Comparison of ENCODE assay signal across 8 mouse cellular contexts in the genomic region with DNA sequence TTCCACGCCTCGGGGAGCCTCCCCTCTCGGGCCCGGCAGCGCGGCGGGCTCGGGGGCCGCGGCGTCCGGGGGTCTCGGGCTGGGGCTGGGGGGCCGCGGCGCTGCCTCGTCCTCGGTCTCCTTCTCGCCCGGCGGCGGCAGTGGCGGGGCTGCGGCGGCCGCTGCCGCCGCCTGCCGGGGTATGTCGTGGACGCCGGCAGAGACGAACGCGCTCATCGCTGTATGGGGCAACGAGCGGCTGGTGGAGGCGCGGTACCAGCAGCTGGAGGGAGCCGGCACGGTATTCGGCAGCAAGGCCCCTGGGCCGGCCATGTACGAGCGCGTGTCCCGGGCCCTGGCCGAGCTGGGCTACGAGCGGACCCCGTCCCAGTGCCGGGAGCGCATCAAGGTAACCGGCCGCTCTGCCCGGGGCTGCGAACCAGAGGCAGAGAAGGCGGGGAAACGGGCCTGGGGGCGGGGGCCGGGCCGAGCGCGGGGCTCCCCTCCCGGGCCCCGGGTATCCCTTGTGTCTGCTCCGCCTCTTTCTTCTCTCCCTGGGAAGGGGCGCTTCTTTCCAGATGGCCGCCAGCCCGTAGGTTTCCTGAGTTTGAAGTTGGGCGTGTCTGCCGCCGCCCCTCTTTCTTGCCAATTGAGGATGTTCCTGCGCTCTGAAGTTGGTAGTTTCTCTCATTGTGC. TPM values are rescaled to one million over a fixed set of nuclear protein-coding genes. Genes with fewer than 3 reads are reported as not detected.
DNase-seq lines count a peak whose midpoint lies in the region; ATAC-seq and TF ChIP-seq lines count a peak whose summit lies in the region.

No protein-coding gene starts in this region.

- H3K4me2 ChIP-seq in liver, embryonic 11.5 days: peak overlapping the region; percentile 93
- H3K4me2 ChIP-seq in myocyte (ENCODE audit: low read depth): peak overlapping the region; percentile 91

- no peaks in the 10 kb centered on the region for H3K9me3 ChIP-seq in embryonic facial prominence, embryonic 10.5 days
- no peaks in the 10 kb centered on the region for H3K9me3 ChIP-seq in liver, embryonic 11.5 days (ENCODE audit: control insufficient read depth, low read length)

- DNase-seq in 416B (ENCODE audit: low read depth): peak; percentile 80
- DNase-seq in adrenal gland, postnatal 10 days: peak; percentile 64
- DNase-seq in embryonic facial prominence, embryonic 10.5 days (ENCODE audit: low spot score): peak; percentile 84
- peak; percentile 45 to 49 for DNase-seq in heart, adult 18-20 months
- peak; percentile 24 for DNase-seq in kidney, adult 11 months
- peak; percentile 70 for DNase-seq in liver, embryonic 11.5 days (ENCODE audit: low spot score)
- peak; percentile 39 for DNase-seq in splenic B cell, adult 2 months (ENCODE audit: low read depth, low spot score)

- peak overlapping the region; percentile 77 for H3K4me3 ChIP-seq in embryonic facial prominence, embryonic 10.5 days
- H3K4me3 ChIP-seq in liver, embryonic 11.5 days (ENCODE audit: low read depth, low read length): peak overlapping the region; percentile 100
- H3K4me3 ChIP-seq in myocyte: peak overlapping the region; percentile 73

- H3K27ac ChIP-seq in embryonic facial prominence, embryonic 10.5 days (replicated peaks): peak overlapping the region; percentile 97
- H3K27ac ChIP-seq in liver, embryonic 11.5 days (ENCODE audit: low read depth, low read length): peak overlapping the region; percentile 97

- peak; percentile 62 for ATAC-seq in liver, embryonic 11.5 days (replicated peaks; ENCODE audit: low FRiP score)

- H3K27me3 ChIP-seq in embryonic facial prominence, embryonic 10.5 days (replicated peaks; ENCODE audit: low read depth, poor library complexity, severe bottlenecking): no peaks in the 10 kb centered on the region
- no peaks in the 10 kb centered on the region for H3K27me3 ChIP-seq in liver, embryonic 11.5 days (replicated peaks; ENCODE audit: control insufficient read depth, insufficient read depth, low read length)
- H3K27me3 ChIP-seq in myocyte (ENCODE audit: control insufficient read depth, insufficient read depth, insufficient read length): no peaks in the 10 kb centered on the region
- H3K27me3 ChIP-seq in splenic B cell, adult 2 months (ENCODE audit: control insufficient read depth, insufficient read depth, low read length, poor library complexity, severe bottlenecking): no peaks in the 10 kb centered on the region

- H3K4me1 ChIP-seq in embryonic facial prominence, embryonic 10.5 days: peaks cover 28% of the 10 kb centered on the region
- peaks cover 14% of the 10 kb centered on the region for H3K4me1 ChIP-seq in liver, embryonic 11.5 days (replicated peaks; ENCODE audit: control insufficient read depth, insufficient read depth, low read length)

- peaks cover 45% of the 10 kb centered on the region for H3K79me2 ChIP-seq in myocyte (ENCODE audit: control insufficient read depth, insufficient read depth)

- WGBS in embryonic facial prominence, embryonic 10.5 days: under 1% methylated on average over 75 of the region's 75 CpGs
- under 1% methylated on average over 65 of the region's 75 CpGs for WGBS in liver, embryonic 11.5 days

- TF ChIP-seq POLR2A in myocyte (IDR thresholded peaks at IDR 0.05; ENCODE audit: insufficient read length, low read depth): no peak

- H3ac ChIP-seq in myocyte (ENCODE audit: control insufficient read depth, insufficient read length): peak overlapping the region; percentile 95

- peak overlapping the region; percentile 91 for H3K9ac ChIP-seq in liver, embryonic 11.5 days (ENCODE audit: low read depth, low read length)

- peaks cover 27% of the 10 kb centered on the region for H3K36me3 ChIP-seq in embryonic facial prominence, embryonic 10.5 days (replicated peaks)
- no peaks in the 10 kb centered on the region; the same call in 1 of the 2 replicates for H3K36me3 ChIP-seq in liver, embryonic 11.5 days (ENCODE audit: control insufficient read depth, insufficient read depth, low read length)
- no peaks in the 10 kb centered on the region for H3K36me3 ChIP-seq in myocyte (ENCODE audit: control insufficient read depth, insufficient read depth)
- no peaks in the 10 kb centered on the region for H3K36me3 ChIP-seq in splenic B cell, adult 2 months (ENCODE audit: control insufficient read depth, insufficient read depth, low read length, poor library complexity, severe bottlenecking)

TF ChIP-seq in myocyte, 11 proteins besides CTCF, POLR2A, EP300 and RAD21:
- TF ChIP-seq TCF12 (IDR thresholded peaks at IDR 0.05; ENCODE audit: insufficient read depth, poor library complexity, severe bottlenecking): no peak
- no peak for TF ChIP-seq TCF3 (IDR thresholded peaks at IDR 0.05; ENCODE audit: insufficient read length, low read depth)
- no peak for TF ChIP-seq REST (IDR thresholded peaks at IDR 0.05; ENCODE audit: insufficient read depth, insufficient read length)
- TF ChIP-seq MYOG (IDR thresholded peaks at IDR 0.05; ENCODE audit: control insufficient read depth in 1 of 3, insufficient read depth in 1 of 3, insufficient read length in 2 of 3, low read depth in 2 of 3): peak in 1 of 3 experiments; percentile 5
- no peak for TF ChIP-seq USF1 (IDR thresholded peaks at IDR 0.05; ENCODE audit: low read depth)
- no peak for TF ChIP-seq CEBPB (IDR thresholded peaks at IDR 0.05; ENCODE audit: insufficient read depth, poor library complexity, severe bottlenecking)
- no peak for TF ChIP-seq SRF (IDR thresholded peaks at IDR 0.05; ENCODE audit: control insufficient read depth, insufficient read length, low read depth)

RNA-seq across cellular contexts. Expression of a gene that starts 0.5 kb away (rescaled TPM):
- 10 to 100 TPM; 14.7 to 22.5 TPM for total RNA-seq in adrenal gland, postnatal 10 days (2021)
- polyA plus RNA-seq in embryonic facial prominence, embryonic 10.5 days (2016; fragmentation: Nextera tagmentation; extraction: Ambion mirVana): 34.4 and 36.7 TPM in 2 replicates
- total RNA-seq in heart, adult 18-20 months (2021): 1 to 10 TPM; 5.9 to 7.9 TPM
- polyA plus RNA-seq in liver, embryonic 11.5 days (2014; fragmentation: Nextera tagmentation; extraction: Ambion mirVana): 13.2 and 17.7 TPM in 2 replicates
- polyA plus RNA-seq in myocyte (2012; fragmentation: generic; extraction: Trizol): 4.0 TPM

RNA-seq across cellular contexts. Expression of a gene that starts 38.3 kb away (rescaled TPM):
- 10 to 100 TPM; 79.7 to 80.2 TPM for total RNA-seq in adrenal gland, postnatal 10 days (2021)
- 27.0 and 27.5 TPM in 2 replicates for polyA plus RNA-seq in embryonic facial prominence, embryonic 10.5 days (2016; fragmentation: Nextera tagmentation; extraction: Ambion mirVana)
- 10 to 100 TPM; 67.1 to 69.5 TPM for total RNA-seq in heart, adult 18-20 months (2021)
- 34.9 and 36.6 TPM in 2 replicates for polyA plus RNA-seq in liver, embryonic 11.5 days (2014; fragmentation: Nextera tagmentation; extraction: Ambion mirVana)
- 0.04 TPM for polyA plus RNA-seq in myocyte (2012; fragmentation: generic; extraction: Trizol)

RNA-seq across cellular contexts. Expression of a gene that starts 49.5 kb away (rescaled TPM):
- total RNA-seq in adrenal gland, postnatal 10 days (2021): 1 to 10 TPM; 5.6 to 9.0 TPM
- 0.59 and 0.78 TPM in 2 replicates for polyA plus RNA-seq in embryonic facial prominence, embryonic 10.5 days (2016; fragmentation: Nextera tagmentation; extraction: Ambion mirVana)
- total RNA-seq in heart, adult 18-20 months (2021): 1 to 10 TPM; 3.9 to 4.9 TPM
- 0.66 and 1.5 TPM in 2 replicates for polyA plus RNA-seq in liver, embryonic 11.5 days (2014; fragmentation: Nextera tagmentation; extraction: Ambion mirVana)
- polyA plus RNA-seq in myocyte (2012; fragmentation: generic; extraction: Trizol): not detected

RNA-seq across cellular contexts. Expression of a gene that starts 56.5 kb away (rescaled TPM):
- total RNA-seq in adrenal gland, postnatal 10 days (2021): under 1 TPM; 0.45 to 0.72 TPM
- polyA plus RNA-seq in embryonic facial prominence, embryonic 10.5 days (2016; fragmentation: Nextera tagmentation; extraction: Ambion mirVana): 4.1 and 9.4 TPM in 2 replicates
- not detected for total RNA-seq in heart, adult 18-20 months (2021)
- polyA plus RNA-seq in liver, embryonic 11.5 days (2014; fragmentation: Nextera tagmentation; extraction: Ambion mirVana): 0.18 and 0.32 TPM in 2 replicates
- polyA plus RNA-seq in myocyte (2012; fragmentation: generic; extraction: Trizol): 0.01 TPM

Comparison
In these comparisons a context has a peak if more than half of its experiments do, and no peak if none do; other contexts are left out.
1. Peak in every context shown above with its lines: DNase-seq, ATAC-seq, H3K4me3 ChIP-seq and H3K27ac ChIP-seq.
2. DNase-seq: peak in every context shown above with its lines; median percentile 84 in embryonic facial prominence, embryonic 10.5 days; 80 in 416B; 70 in liver, embryonic 11.5 days; 64 in adrenal gland, postnatal 10 days; 47 in heart, adult 18-20 months; 39 in splenic B cell, adult 2 months; 24 in kidney, adult 11 months.
3. RNA of a gene that starts 38.3 kb away (polyA plus RNA-seq): 34.9 to 36.6 TPM in liver, embryonic 11.5 days and 27.0 to 27.5 TPM in embryonic facial prominence, embryonic 10.5 days; 0.04 TPM in myocyte (single experiment); every median in the first group is over 10 times any median in the second.